In genomic region chr1:138608336-138608735, GRCm38 (mm10) we compare ENCODE assay signal across 20 mouse cellular contexts. TPM values are rescaled to one million over a fixed set of nuclear protein-coding genes. Genes with fewer than 3 reads are reported as not detected.
DNase-seq lines count a peak whose midpoint lies in the region; ATAC-seq and TF ChIP-seq lines count a peak whose summit lies in the region.
"Had no signal": no experiment of that assay in that cellular context is flagged by ENCODE, and none has a peak within 500 bp of the region (broad histone marks: within the 10 kb centered on the region; RNA-seq: fewer than 3 reads in every experiment).

No protein-coding gene starts in this region.

- no peak for TF ChIP-seq EP300 in heart, adult 2 months (IDR thresholded peaks at IDR 0.05; ENCODE audit: insufficient read depth, low read depth, low read length)

- ATAC-seq in heart, embryonic 14.5 days (ENCODE audit: insufficient number of reproducible peaks, insufficient read depth, low FRiP score, low read depth): no peak
- ATAC-seq: forebrain, embryonic 16.5 days; intestine, embryonic 15.5 days had no signal

- H3K9me3 ChIP-seq in heart, embryonic 14.5 days (ENCODE audit: control insufficient read depth, low read length): no peaks in the 10 kb centered on the region
- H3K9me3 ChIP-seq: embryonic facial prominence, embryonic 12.5 days; forebrain, embryonic 12.5 days; hindbrain, embryonic 10.5 days; intestine, embryonic 15.5 days had no signal

- no peak for TF ChIP-seq POLR2A in heart, adult 2 months (IDR thresholded peaks at IDR 0.05; ENCODE audit: insufficient read depth, low read depth, low read length)

- H3K4me2 ChIP-seq in heart, embryonic 14.5 days (ENCODE audit: low read length): peak overlapping the region; percentile 58
- H3K4me2 ChIP-seq: embryonic facial prominence, embryonic 12.5 days; forebrain, embryonic 12.5 days; hindbrain, embryonic 14.5 days; intestine, embryonic 15.5 days had no signal

- TF ChIP-seq CTCF in heart, adult 2 months (IDR thresholded peaks at IDR 0.05): no peak

- H3K36me3 ChIP-seq in heart, embryonic 14.5 days (ENCODE audit: control insufficient read depth, insufficient read depth, low read length): no peaks in the 10 kb centered on the region
- H3K36me3 ChIP-seq in heart, adult 2 months (ENCODE audit: control insufficient read depth, insufficient read depth, low read length): peaks cover 23% of the 10 kb centered on the region
- H3K36me3 ChIP-seq: embryonic facial prominence, embryonic 12.5 days; forebrain, embryonic 12.5 days; hindbrain, embryonic 10.5 days; intestine, embryonic 15.5 days had no signal

- H3K4me1 ChIP-seq in heart, embryonic 14.5 days (ENCODE audit: control insufficient read depth in 2 of 2, insufficient read depth in 2 of 2, low read length in 2 of 2): peaks cover 16 to 36% of the 10 kb centered on the region in 2 experiments
- peaks cover 10% of the 10 kb centered on the region for H3K4me1 ChIP-seq in heart, adult 2 months (ENCODE audit: control insufficient read depth, insufficient read depth, low read length)
- H3K4me1 ChIP-seq: embryonic facial prominence, embryonic 12.5 days; forebrain, embryonic 12.5 days; hindbrain, embryonic 10.5 days; intestine, embryonic 15.5 days had no signal

- H3K79me2 ChIP-seq in heart, adult 2 months (replicated peaks; ENCODE audit: control insufficient read depth, insufficient read depth, low read length): peaks cover 2% of the 10 kb centered on the region

- no peaks in the 10 kb centered on the region for H3K27me3 ChIP-seq in heart, embryonic 14.5 days (ENCODE audit: control insufficient read depth, insufficient read depth, low read length)
- no peaks in the 10 kb centered on the region for H3K27me3 ChIP-seq in heart, adult 2 months (ENCODE audit: control insufficient read depth, insufficient read depth, low read length)
- H3K27me3 ChIP-seq: embryonic facial prominence, embryonic 12.5 days; forebrain, embryonic 12.5 days; intestine, embryonic 15.5 days had no signal

- intact Hi-C loops in heart, postnatal 25 days (cut with DNase I): no loop called here
- intact Hi-C loops in heart, adult 2 months (cut with DNase I): no loop called here

- 85% methylated on average over 7 of the region's 7 CpGs for WGBS in heart, embryonic 14.5 days
- WGBS in heart, adult 2 months: 90% methylated on average over 7 of the region's 7 CpGs

- peak overlapping the region; percentile 66 to 72 for H3K27ac ChIP-seq in heart, embryonic 14.5 days (replicated peaks in 1 of 2; ENCODE audit: control insufficient read depth in 1 of 2, insufficient read depth in 1 of 2, low read depth in 2 of 2, low read length in 2 of 2)
- H3K27ac ChIP-seq in heart, adult 2 months: no peak overlapping the region
- H3K27ac ChIP-seq: embryonic facial prominence, embryonic 12.5 days; forebrain, embryonic 12.5 days; hindbrain, embryonic 10.5 days; hindbrain, embryonic 14.5 days; intestine, embryonic 15.5 days had no signal

- no peak overlapping the region for H3K9ac ChIP-seq in heart, embryonic 14.5 days (ENCODE audit: low read length)
- H3K9ac ChIP-seq in heart, adult 2 months (ENCODE audit: low read depth, low read length): no peak overlapping the region
- H3K9ac ChIP-seq: embryonic facial prominence, embryonic 12.5 days; forebrain, embryonic 12.5 days; hindbrain, embryonic 14.5 days; intestine, embryonic 15.5 days had no signal

- DNase-seq in heart, adult 11 months: peak; percentile 42
- DNase-seq in heart, postnatal 25 days (ENCODE audit: low spot score): no peak
- DNase-seq in heart, adult 2 months: no peak
- DNase-seq in spleen, postnatal 36 days (ENCODE audit: low spot score in 2 of 2): peak; percentile 20 to 23
- no peak for DNase-seq in spleen, adult 18-20 months
- DNase-seq in cerebellum, postnatal 10 days: no peak
- DNase-seq: adrenal gland, adult 8-10 months; adrenal gland, postnatal 36 days; cerebellum, adult 11 months; cerebellum, adult 8-10 months; cerebellum, postnatal 25 days; gastrocnemius, postnatal 25 days; kidney, adult 18-20 months had no signal

- H3K4me3 ChIP-seq in heart, embryonic 14.5 days (ENCODE audit: control insufficient read depth in 1 of 2, insufficient read depth in 1 of 2, low read depth in 1 of 2, low read length in 2 of 2): no peak overlapping the region
- no peak overlapping the region for H3K4me3 ChIP-seq in heart, adult 2 months
- H3K4me3 ChIP-seq: embryonic facial prominence, embryonic 12.5 days; forebrain, embryonic 12.5 days; hindbrain, embryonic 10.5 days; intestine, embryonic 15.5 days had no signal

RNA-seq across cellular contexts. Expression of gene Nek7, which starts 11.6 kb away (rescaled TPM):
- total RNA-seq in heart, postnatal 25 days (2021): 10 to 100 TPM; 67.3 to 71.1 TPM
- 59.8 and 60.4 TPM in 2 replicates for polyA plus RNA-seq in heart, embryonic 14.5 days (2014; fragmentation: Nextera tagmentation; extraction: Ambion mirVana)
- 10 to 100 TPM; 69.9 to 79.7 TPM for total RNA-seq in heart, adult 2 months (2021)
- polyA plus RNA-seq in heart, adult 2 months (2012; rRNA removed): 17.3 and 40.0 TPM in 2 replicates

Comparison
In these comparisons a context has a peak if more than half of its experiments do, and no peak if none do; other contexts are left out.
1. DNase-seq: peak in heart, adult 11 months (single experiment) and spleen, postnatal 36 days (2 of 2); none in heart, postnatal 25 days (single experiment), heart, adult 2 months (0 of 2), spleen, adult 18-20 months (0 of 2) and cerebellum, postnatal 10 days (0 of 2).